Mouse (Mus musculus) lung, postnatal 0 days (tissue): Measurements from ENCODE around the gene Esr2. TPM values are rescaled to one million over a fixed set of nuclear protein-coding genes. Genes with fewer than 3 reads are reported as not detected.
A peak's percentile ranks its signal among the peaks of the same experiment; 100 is the strongest.

Experiments
- ATAC-seq: fragments of 200-750 bp; cut with Nextera tagmentation; 2 replicates; pipeline ENCODE4 v1.8.0; 2017; ENCODE audit warnings: moderate library complexity
- DNase-seq: peaks from one replicate; pipeline ENCODE4 v3.0.0-alpha.2; 2016; ENCODE audit warnings: low spot score
- H3K27ac ChIP-seq: fragments of 300-500 bp; sonication (generic); 2 replicates; pipeline ENCODE4 v1.5.1; 2014; ENCODE audit warnings: antibody characterized with exemption, mild to moderate bottlenecking, low read length, mixed read lengths
- H3K27me3 ChIP-seq: fragments of 300-500 bp; sonication (generic); replicated peaks from 2 replicates; pipeline ENCODE4 v1.6.1; 2014; ENCODE audit warnings: low read length, mixed read lengths; ENCODE audit not compliant: insufficient read depth
- H3K36me3 ChIP-seq: fragments of 300-500 bp; sonication (generic); 2 replicates; pipeline ENCODE4 v1.6.1; 2014; ENCODE audit warnings: low read length, mixed read lengths; ENCODE audit not compliant: insufficient read depth
- H3K4me1 ChIP-seq: fragments of 300-500 bp; sonication (generic); 2 replicates; pipeline ENCODE4 v1.6.1; 2014; ENCODE audit warnings: antibody characterized with exemption, low read depth, low read length, mixed read lengths; ENCODE audit not compliant: insufficient read depth
- H3K4me2 ChIP-seq: fragments of 300-500 bp; sonication (generic); replicated peaks from 2 replicates; pipeline ENCODE4 v1.6.1; 2014; ENCODE audit warnings: low read depth, mild to moderate bottlenecking, low read length, moderate library complexity, mixed read lengths
- H3K4me3 ChIP-seq: fragments of 300-500 bp; sonication (generic); 2 replicates; pipeline ENCODE4 v1.5.1; 2014; ENCODE audit warnings: low read depth, low read length
- H3K9ac ChIP-seq: fragments of 300-500 bp; sonication (generic); replicated peaks from 2 replicates; pipeline ENCODE4 v1.6.1; 2014; ENCODE audit warnings: low read depth, mild to moderate bottlenecking
- H3K9me3 ChIP-seq: fragments of 300-500 bp; sonication (generic); 2 replicates; pipeline ENCODE4 v1.6.1; 2016; ENCODE audit warnings: low read length, mixed read lengths
- CTCF ChIP-seq: IDR thresholded peaks from 2 replicates; pipeline ENCODE4 v1.5.1; 2016; ENCODE audit warnings: antibody characterized with exemption, mild to moderate bottlenecking
- EP300 ChIP-seq: IDR thresholded peaks from 2 replicates; pipeline ENCODE4 v1.6.1; 2016; ENCODE audit warnings: antibody characterized with exemption, mild to moderate bottlenecking, control low read depth
- WGBS: fragments of 180-500 bp; shearing (Covaris S2); extraction: QIAGEN DNeasy Blood & Tissue Kit; methylation state at CpG from one replicate; pipeline ENCODE4 v1.1.7; 2014; 5-methylcytosine and 5-hydroxymethylcytosine counted together
- polyA plus RNA-seq: library from polyadenylated mRNA; unstranded; fragments of >200 nt; fragmentation: Nextera tagmentation; extraction: Ambion mirVana; gene quantifications from 2 replicates; pipeline ENCODE4 v1.2.1, GENCODE M21; 2015

The Esr2 gene
- polyA plus RNA-seq, 1 experiment from 2014 or later = 0.81 TPM

GRCm38 (mm10) chr12:76081557-76082211 is 95.4 kb downstream of the Esr2 start:
- DNase-seq (peak; percentile 64), ATAC-seq (peak; percentile 26; the same call in 1 of the 2 replicates)
- Histone ChIP-seq H3K36me3 (0 out of 2 replicates have a peak, but pooled peaks cover 9% of the 10 kb centered on the region), H3K4me3 (no peak overlapping the region), H3K4me1 (no peaks in the 10 kb centered on the region; the same call in 1 of the 2 replicates), H3K9me3 (no peaks in the 10 kb centered on the region), H3K9ac (no peak overlapping the region), H3K4me2 (peak overlapping the region; percentile 35), H3K27ac (no peak overlapping the region), H3K27me3 (no peaks in the 10 kb centered on the region)
- 19% methylated on average over 22 of the region's 22 CpGs for WGBS
- TF ChIP-seq CTCF (no peak), EP300 (no peak)

DNA sequence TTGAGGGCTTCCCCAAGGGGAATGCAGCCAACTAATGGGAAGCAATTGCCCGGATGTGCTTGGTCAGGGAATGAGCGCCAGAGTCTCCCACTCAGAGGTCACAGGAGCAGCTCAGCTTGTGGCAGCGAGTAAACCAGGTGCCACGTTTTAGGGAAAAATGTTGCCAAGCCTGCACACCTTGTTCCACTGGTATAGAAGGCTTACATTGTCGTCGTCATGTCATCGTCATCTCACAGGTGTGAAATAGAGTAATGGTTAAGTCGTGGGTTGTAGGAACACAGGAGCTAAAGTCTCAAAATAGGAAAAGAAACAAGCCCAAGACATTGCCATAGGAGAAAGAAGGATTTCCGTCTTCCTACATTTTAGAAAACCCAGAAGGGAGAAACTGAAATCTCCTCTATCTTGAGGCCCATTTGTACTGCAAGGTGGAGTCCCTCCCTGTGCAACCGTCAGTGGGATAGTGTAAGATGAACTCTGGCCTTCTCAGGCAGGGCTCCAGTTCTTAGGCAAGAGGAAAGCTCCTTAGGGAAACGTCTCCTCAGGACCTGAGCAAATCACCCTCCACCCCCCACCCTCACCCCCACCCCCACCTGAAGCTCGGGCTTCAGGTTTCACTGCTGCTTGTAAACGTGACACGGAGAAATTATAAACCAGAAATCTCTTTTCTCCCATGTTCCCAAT is 96.0 kb downstream of the Esr2 start:
- 32% methylated on average over 14 of the region's 14 CpGs for WGBS
- Histone ChIP-seq H3K27ac (no peak overlapping the region), H3K4me3 (no peak overlapping the region), H3K9me3 (no peaks in the 10 kb centered on the region), H3K4me2 (peak overlapping the region; percentile 35; the same call in 1 of the 2 replicates), H3K4me1 (no peaks in the 10 kb centered on the region; the same call in 1 of the 2 replicates), H3K27me3 (no peaks in the 10 kb centered on the region), H3K36me3 (peaks cover 14% of the 10 kb centered on the region), H3K9ac (no peak overlapping the region)
- peak; percentile 52; the same call in 1 of the 2 replicates for ATAC-seq
- no peak for TF ChIP-seq CTCF
- peak; percentile 37 for DNase-seq

DNA sequence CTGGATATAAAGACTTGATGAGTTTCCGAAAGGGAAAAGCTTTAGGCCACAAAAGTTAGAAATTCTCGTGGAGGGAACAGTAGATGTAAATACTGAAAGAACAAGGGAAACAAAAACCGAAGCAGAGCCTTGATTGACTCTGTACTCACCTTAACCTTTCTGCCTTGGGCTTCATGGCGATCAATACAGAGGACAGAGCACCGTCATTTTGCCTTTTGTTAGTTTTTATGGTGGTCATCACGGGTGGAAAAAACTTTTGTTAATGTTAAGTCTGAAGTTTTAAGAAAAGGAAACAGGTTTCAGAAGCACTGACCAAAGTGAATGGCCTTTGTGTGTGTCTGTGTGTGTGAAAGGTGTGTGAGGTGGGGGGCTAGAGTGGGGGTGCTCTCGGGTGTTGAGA is 103.1 kb downstream of the Esr2 start:
- H3K4me2 ChIP-seq = no peak overlapping the region

DNA sequence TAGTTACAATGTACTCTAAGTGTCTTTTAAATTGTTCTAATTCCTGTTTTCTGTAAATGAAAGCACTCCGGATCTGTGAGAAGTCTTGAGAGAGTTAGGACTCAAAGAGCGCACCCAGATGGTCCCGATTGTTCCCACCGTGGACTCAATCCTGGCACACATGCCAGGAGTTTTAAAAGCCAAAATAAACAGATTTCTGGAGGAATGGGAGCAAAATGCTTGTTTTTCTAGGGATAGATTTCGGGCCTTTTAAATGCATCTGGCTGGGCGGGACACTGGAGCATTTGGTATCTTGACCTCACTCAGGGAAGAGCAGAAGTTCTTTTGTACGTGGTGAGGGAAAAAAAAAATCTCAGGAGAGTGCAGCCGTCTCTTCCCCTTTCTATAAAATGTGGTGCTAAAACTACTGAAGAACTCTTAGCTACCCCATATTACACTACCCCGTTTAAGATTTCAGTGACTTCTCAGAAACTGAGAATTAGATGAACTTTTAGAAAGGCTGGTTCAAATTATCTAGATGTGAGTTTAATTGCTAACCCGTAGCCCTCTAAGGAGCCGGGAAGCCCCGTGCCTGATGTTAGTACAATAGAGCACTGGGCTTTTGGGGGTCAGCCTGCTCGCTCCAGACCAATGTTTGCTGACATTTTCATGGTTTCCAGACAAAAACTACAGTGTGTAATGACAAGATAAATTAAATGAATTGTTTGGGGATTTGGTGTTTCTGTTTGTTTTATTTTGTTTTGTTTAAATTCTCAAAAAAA is 103.8 kb downstream of the Esr2 start:
- H3K4me2 ChIP-seq = no peak overlapping the region
- no peak overlapping the region; the same call in 1 of the 2 replicates for H3K27ac ChIP-seq
- no peaks in the 10 kb centered on the region for H3K9me3 ChIP-seq
- no peak for ATAC-seq
- H3K36me3 ChIP-seq = peaks cover 19% of the 10 kb centered on the region
- DNase-seq = peak; percentile 55
- 41% methylated on average over 13 of the region's 13 CpGs for WGBS
- TF ChIP-seq CTCF = no peak
- TF ChIP-seq EP300 = no peak
- H3K4me1 ChIP-seq = no peaks in the 10 kb centered on the region
- H3K27me3 ChIP-seq = no peaks in the 10 kb centered on the region
- no peak overlapping the region for H3K9ac ChIP-seq
- H3K4me3 ChIP-seq = no peak overlapping the region

More for the DNA sequence above, 103.1 kb downstream of the Esr2 start:
- H3K9me3 ChIP-seq = no peaks in the 10 kb centered on the region
- H3K4me1 ChIP-seq = no peaks in the 10 kb centered on the region
- DNase-seq (no peak), ATAC-seq (no peak)
- no peak overlapping the region for H3K9ac ChIP-seq
- no peak overlapping the region for H3K4me3 ChIP-seq
- no peaks in the 10 kb centered on the region for H3K27me3 ChIP-seq
- H3K36me3 ChIP-seq = peaks cover 26% of the 10 kb centered on the region
- TF ChIP-seq EP300 (no peak), CTCF (no peak)
- 69% methylated on average over 7 of the region's 7 CpGs for WGBS
- no peak overlapping the region for H3K27ac ChIP-seq

- Histone ChIP-seq H3K4me1 (no peaks in the 10 kb centered on the region), H3K27me3 (no peaks in the 10 kb centered on the region), H3K36me3 (peaks cover 19% of the 10 kb centered on the region), H3K9ac (no peak overlapping the region), H3K4me2 (peak overlapping the region; percentile 34), H3K4me3 (peak overlapping the region; percentile 25), H3K9me3 (no peaks in the 10 kb centered on the region), H3K27ac (peak overlapping the region; percentile 64)
- WGBS = 42% methylated on average over 19 of the region's 19 CpGs
- DNase-seq = peak; percentile 35
- ATAC-seq = peak; percentile 43; the same call in 1 of the 2 replicates
- no peak for TF ChIP-seq EP300
- TF ChIP-seq CTCF = no peak
Observed at GRCm38 (mm10) chr12:76071935-76072849, 104.9 kb downstream of the Esr2 start.

Other genes with a start within 250 kb of the Esr2 start
- gene Tex21, start 69.5 kb upstream of the Esr2 start, polyA plus RNA-seq = not detected in 2 replicates
- 105 and 111 TPM in 2 replicates for gene Mthfd1, start 78.0 kb upstream of the Esr2 start, polyA plus RNA-seq
- 84.2 and 108 TPM in 2 replicates for gene Akap5, start 147.6 kb upstream of the Esr2 start, polyA plus RNA-seq
- 7.3 and 7.5 TPM in 2 replicates for gene Zbtb25, start 192.3 kb upstream of the Esr2 start, polyA plus RNA-seq
- gene Zbtb1, start 193.0 kb upstream of the Esr2 start, polyA plus RNA-seq = 5.8 and 6.9 TPM in 2 replicates
- gene Hspa2, start 226.9 kb upstream of the Esr2 start, polyA plus RNA-seq = 25.0 and 30.2 TPM in 2 replicates
- 11.5 and 14.0 TPM in 2 replicates for gene Ppp1r36, start 240.3 kb upstream of the Esr2 start, polyA plus RNA-seq